Mouse (Mus musculus): Measurements from ENCODE around the gene Glra4. TPM values are rescaled to one million over a fixed set of nuclear protein-coding genes. Genes with fewer than 3 reads are reported as not detected.
A peak's percentile ranks its signal among the peaks of the same experiment; 100 is the strongest.

Gene Glra4
- 0.14 TPM in 1 of 2 replicates, not detected in the other for polyA plus RNA-seq (2014; fragmentation: Nextera tagmentation; extraction: Ambion mirVana)

DNA sequence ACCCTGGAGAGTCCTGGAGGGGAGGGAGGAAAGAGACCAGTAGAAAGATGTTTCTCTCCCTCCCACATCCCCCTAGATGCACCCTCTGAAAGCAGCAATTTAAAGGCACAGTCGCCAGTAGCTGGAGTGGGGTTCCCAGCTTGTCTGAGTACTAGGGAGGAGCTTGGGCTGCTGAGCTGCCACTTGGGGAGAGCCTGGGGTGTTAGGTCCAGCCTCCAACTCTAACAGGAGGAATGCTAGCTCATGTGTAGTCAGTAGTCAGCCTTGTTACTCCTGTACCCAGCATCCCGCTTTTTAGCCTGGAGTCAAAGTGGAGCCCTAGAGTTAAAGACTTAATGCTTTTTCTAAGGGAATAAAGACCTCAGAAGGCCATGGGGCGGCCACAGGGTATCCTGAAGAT, at the start of gene Glra4:
TSS of gene Glra4 (minus strand) at position 101 of the 400 bp plus-strand sequence.
- no peak within 1 kb of the TSS for H3K4me3 ChIP-seq (ENCODE audit: low read depth, low read length)
- H3K4me2 ChIP-seq (ENCODE audit: low read depth, low read length): no peak within 1 kb of the TSS
- H3K9ac ChIP-seq (replicated peaks; ENCODE audit: low read length): no peak within 1 kb of the TSS
- H3K36me3 ChIP-seq (replicated peaks; ENCODE audit: control insufficient read depth, insufficient read depth, low read depth, low read length): no peaks in the 10 kb centered on the region; the same call in 1 of the 2 replicates
- 86% methylated on average over 3 of the region's 3 CpGs for WGBS
- ATAC-seq (replicated peaks; ENCODE audit: insufficient number of reproducible peaks, low FRiP score, low TSS enrichment, low read depth) (no peak), DNase-seq (ENCODE audit: low spot score) (no peak)
- H3K9me3 ChIP-seq (replicated peaks; ENCODE audit: control insufficient read depth, low read length): no peaks in the 10 kb centered on the region
- no peaks in the 10 kb centered on the region for H3K4me1 ChIP-seq (ENCODE audit: control insufficient read depth, insufficient read depth, low read length)
- H3K27ac ChIP-seq (replicated peaks; ENCODE audit: low read depth, low read length): no peak within 1 kb of the TSS
- no peaks in the 10 kb centered on the region for H3K27me3 ChIP-seq (ENCODE audit: control insufficient read depth, insufficient read depth, low read length)

DNA sequence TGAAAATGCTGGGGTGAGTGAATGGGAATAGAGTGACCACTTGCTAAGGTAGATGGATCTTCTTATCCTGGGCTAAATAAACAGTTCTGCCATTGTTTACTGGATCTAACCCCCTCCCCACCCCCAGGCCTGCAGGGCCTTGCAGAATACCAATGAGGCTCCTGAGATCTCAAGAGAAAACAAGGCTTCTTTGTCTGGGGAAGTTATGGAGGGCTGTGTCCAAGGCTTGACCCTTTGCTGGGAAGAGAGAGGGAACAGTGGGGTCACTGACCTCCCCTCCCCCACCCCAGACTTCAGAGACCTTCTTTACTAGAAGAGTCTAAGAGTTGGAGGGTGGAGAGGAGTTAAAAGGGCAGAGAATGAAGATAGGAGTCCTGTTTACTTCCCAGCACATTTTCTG, 48.7 kb upstream of the Glra4 start:
- no peak overlapping the region for H3K4me2 ChIP-seq (ENCODE audit: low read depth, low read length)
- no peak overlapping the region for H3K27ac ChIP-seq (replicated peaks; ENCODE audit: low read depth, low read length)
- H3K9ac ChIP-seq (replicated peaks; ENCODE audit: low read length): no peak overlapping the region
- DNase-seq (ENCODE audit: low spot score): no peak
- H3K36me3 ChIP-seq (replicated peaks; ENCODE audit: control insufficient read depth, insufficient read depth, low read depth, low read length): no peaks in the 10 kb centered on the region
- no peaks in the 10 kb centered on the region for H3K27me3 ChIP-seq (ENCODE audit: control insufficient read depth, insufficient read depth, low read length)
- ATAC-seq (replicated peaks; ENCODE audit: insufficient number of reproducible peaks, low FRiP score, low TSS enrichment, low read depth): no peak
- H3K9me3 ChIP-seq (replicated peaks; ENCODE audit: control insufficient read depth, low read length): no peaks in the 10 kb centered on the region
- H3K4me1 ChIP-seq (ENCODE audit: control insufficient read depth, insufficient read depth, low read length): no peaks in the 10 kb centered on the region
- no peak overlapping the region for H3K4me3 ChIP-seq (ENCODE audit: low read depth, low read length)

- ATAC-seq (replicated peaks; ENCODE audit: insufficient number of reproducible peaks, low FRiP score, low TSS enrichment, low read depth): no peak
- no peak for DNase-seq (ENCODE audit: low spot score)
- Histone ChIP-seq H3K4me3 (ENCODE audit: low read depth, low read length) (no peak overlapping the region), H3K9me3 (replicated peaks; ENCODE audit: control insufficient read depth, low read length) (no peaks in the 10 kb centered on the region), H3K4me2 (ENCODE audit: low read depth, low read length) (no peak overlapping the region), H3K4me1 (ENCODE audit: control insufficient read depth, insufficient read depth, low read length) (no peaks in the 10 kb centered on the region), H3K27ac (replicated peaks; ENCODE audit: low read depth, low read length) (no peak overlapping the region), H3K36me3 (replicated peaks; ENCODE audit: control insufficient read depth, insufficient read depth, low read depth, low read length) (no peaks in the 10 kb centered on the region), H3K27me3 (ENCODE audit: control insufficient read depth, insufficient read depth, low read length) (no peaks in the 10 kb centered on the region), H3K9ac (replicated peaks; ENCODE audit: low read length) (no peak overlapping the region)
- 62% methylated on average over 4 of the region's 4 CpGs for WGBS
These were observed 45.1 kb upstream of the Glra4 start for GRCm38 (mm10) chrX:136825016-136825415.

- Histone ChIP-seq H3K4me1 (ENCODE audit: control insufficient read depth, insufficient read depth, low read length) (no peaks in the 10 kb centered on the region), H3K4me2 (ENCODE audit: low read depth, low read length) (no peak within 1 kb of the TSS), H3K9ac (replicated peaks; ENCODE audit: low read length) (no peak within 1 kb of the TSS), H3K36me3 (replicated peaks; ENCODE audit: control insufficient read depth, insufficient read depth, low read depth, low read length) (no peaks in the 10 kb centered on the region), H3K4me3 (ENCODE audit: low read depth, low read length) (no peak within 1 kb of the TSS), H3K9me3 (replicated peaks; ENCODE audit: control insufficient read depth, low read length) (no peaks in the 10 kb centered on the region), H3K27me3 (ENCODE audit: control insufficient read depth, insufficient read depth, low read length) (no peaks in the 10 kb centered on the region), H3K27ac (replicated peaks; ENCODE audit: low read depth, low read length) (no peak within 1 kb of the TSS)
- 38% methylated on average over 1 of the region's 1 CpGs for WGBS
- DNase-seq (ENCODE audit: low spot score) (no peak), ATAC-seq (replicated peaks; ENCODE audit: insufficient number of reproducible peaks, low FRiP score, low TSS enrichment, low read depth) (no peak)
These were observed 42.4 kb upstream of the Glra4 start, which contains the start of gene Plp1 for GRCm38 (mm10) chrX:136822371-136822770. Gene Plp1 (plus strand): TSS chrX:136822671.

DNA sequence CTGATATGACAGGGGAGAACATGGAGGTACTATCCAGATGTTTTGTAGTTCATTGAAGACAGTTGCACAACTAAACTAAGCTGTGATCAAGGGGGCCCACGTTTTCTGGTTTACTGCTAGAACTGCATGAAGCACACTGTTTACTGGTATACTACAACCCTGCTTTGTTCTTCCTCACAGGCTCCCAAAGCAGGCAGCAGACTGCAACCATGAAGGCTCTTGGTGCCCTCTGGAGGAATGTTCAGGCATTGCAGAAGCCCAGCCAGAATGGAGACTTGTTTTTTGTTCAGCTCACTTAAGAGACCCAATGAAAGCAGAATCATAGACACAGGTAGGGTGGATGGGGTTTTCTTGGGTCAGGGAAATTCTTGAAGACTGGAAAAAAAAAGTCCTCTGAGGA, 40.3 kb upstream of the Glra4 start:
- H3K9ac ChIP-seq (replicated peaks; ENCODE audit: low read length): no peak overlapping the region
- H3K9me3 ChIP-seq (replicated peaks; ENCODE audit: control insufficient read depth, low read length): no peaks in the 10 kb centered on the region
- ATAC-seq (replicated peaks; ENCODE audit: insufficient number of reproducible peaks, low FRiP score, low TSS enrichment, low read depth): peak; percentile 70; the same call in 1 of the 2 replicates
- H3K4me3 ChIP-seq (ENCODE audit: low read depth, low read length): no peak overlapping the region
- DNase-seq (ENCODE audit: low spot score): peak; percentile 81
- no peaks in the 10 kb centered on the region for H3K4me1 ChIP-seq (ENCODE audit: control insufficient read depth, insufficient read depth, low read length)
- no peaks in the 10 kb centered on the region for H3K27me3 ChIP-seq (ENCODE audit: control insufficient read depth, insufficient read depth, low read length)
- no peaks in the 10 kb centered on the region for H3K36me3 ChIP-seq (replicated peaks; ENCODE audit: control insufficient read depth, insufficient read depth, low read depth, low read length)
- WGBS: 11% methylated on average over 1 of the region's 1 CpGs
- no peak overlapping the region for H3K27ac ChIP-seq (replicated peaks; ENCODE audit: low read depth, low read length)
- no peak overlapping the region for H3K4me2 ChIP-seq (ENCODE audit: low read depth, low read length)

GRCm38 (mm10) chrX:136819752-136820151, 39.8 kb upstream of the Glra4 start:
- Histone ChIP-seq H3K4me1 (ENCODE audit: control insufficient read depth, insufficient read depth, low read length) (no peaks in the 10 kb centered on the region), H3K4me3 (ENCODE audit: low read depth, low read length) (no peak overlapping the region), H3K4me2 (ENCODE audit: low read depth, low read length) (no peak overlapping the region), H3K27ac (replicated peaks; ENCODE audit: low read depth, low read length) (no peak overlapping the region), H3K9ac (replicated peaks; ENCODE audit: low read length) (no peak overlapping the region), H3K36me3 (replicated peaks; ENCODE audit: control insufficient read depth, insufficient read depth, low read depth, low read length) (no peaks in the 10 kb centered on the region), H3K27me3 (ENCODE audit: control insufficient read depth, insufficient read depth, low read length) (no peaks in the 10 kb centered on the region), H3K9me3 (replicated peaks; ENCODE audit: control insufficient read depth, low read length) (no peaks in the 10 kb centered on the region)
- DNase-seq (ENCODE audit: low spot score) (no peak), ATAC-seq (replicated peaks; ENCODE audit: insufficient number of reproducible peaks, low FRiP score, low TSS enrichment, low read depth) (no peak)
- WGBS: 89% methylated on average over 6 of the region's 6 CpGs

- ATAC-seq (replicated peaks; ENCODE audit: insufficient number of reproducible peaks, low FRiP score, low TSS enrichment, low read depth) (no peak), DNase-seq (ENCODE audit: low spot score) (peak; percentile 30)
- WGBS: 23% methylated on average over 2 of the region's 2 CpGs
- no peak overlapping the region for H3K27ac ChIP-seq (replicated peaks; ENCODE audit: low read depth, low read length)
- H3K27me3 ChIP-seq (ENCODE audit: control insufficient read depth, insufficient read depth, low read length): no peaks in the 10 kb centered on the region
- no peak overlapping the region for H3K4me2 ChIP-seq (ENCODE audit: low read depth, low read length)
- no peak overlapping the region for H3K9ac ChIP-seq (replicated peaks; ENCODE audit: low read length)
- no peak overlapping the region for H3K4me3 ChIP-seq (ENCODE audit: low read depth, low read length)
- no peaks in the 10 kb centered on the region for H3K4me1 ChIP-seq (ENCODE audit: control insufficient read depth, insufficient read depth, low read length)
- no peaks in the 10 kb centered on the region for H3K36me3 ChIP-seq (replicated peaks; ENCODE audit: control insufficient read depth, insufficient read depth, low read depth, low read length)
- no peaks in the 10 kb centered on the region for H3K9me3 ChIP-seq (replicated peaks; ENCODE audit: control insufficient read depth, low read length)
These were observed 17.3 kb upstream of the Glra4 start for GRCm38 (mm10) chrX:136797223-136797622.

DNA sequence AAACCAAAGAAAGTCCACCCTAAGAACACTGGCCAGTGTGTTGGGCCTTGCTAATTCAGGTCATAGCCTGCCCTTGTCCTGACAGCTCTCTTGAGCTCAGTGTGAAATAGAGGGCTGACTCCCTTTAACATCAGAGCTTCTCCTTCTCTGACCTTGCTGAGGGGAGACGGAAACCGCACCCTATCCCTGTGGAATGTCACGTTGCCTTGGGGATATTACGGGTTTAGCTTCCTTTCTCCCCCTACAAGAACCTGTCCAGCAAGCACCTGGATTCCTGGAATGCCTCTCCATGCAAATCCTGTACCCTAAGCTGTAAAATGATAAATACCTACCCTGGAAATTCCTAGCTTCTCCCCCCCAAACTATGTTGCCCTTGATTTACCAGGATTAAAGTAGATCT, 9.5 kb upstream of the Glra4 start:
- Histone ChIP-seq H3K4me2 (ENCODE audit: low read depth, low read length) (no peak overlapping the region), H3K9ac (replicated peaks; ENCODE audit: low read length) (no peak overlapping the region), H3K4me1 (ENCODE audit: control insufficient read depth, insufficient read depth, low read length) (no peaks in the 10 kb centered on the region), H3K36me3 (replicated peaks; ENCODE audit: control insufficient read depth, insufficient read depth, low read depth, low read length) (no peaks in the 10 kb centered on the region), H3K4me3 (ENCODE audit: low read depth, low read length) (no peak overlapping the region), H3K27me3 (ENCODE audit: control insufficient read depth, insufficient read depth, low read length) (no peaks in the 10 kb centered on the region), H3K27ac (replicated peaks; ENCODE audit: low read depth, low read length) (no peak overlapping the region), H3K9me3 (replicated peaks; ENCODE audit: control insufficient read depth, low read length) (no peaks in the 10 kb centered on the region)
- DNase-seq (ENCODE audit: low spot score): no peak
- WGBS: 74% methylated on average over 4 of the region's 4 CpGs
- ATAC-seq (replicated peaks; ENCODE audit: insufficient number of reproducible peaks, low FRiP score, low TSS enrichment, low read depth): no peak
